Mouse (Mus musculus): ENCODE measurements at regions not wholly inside any gene's neighbourhood (a gene's known extent, or its start where the extent isn't known, plus 50 kb on each side); places are given as distances from the start of the nearest gene placed in this dataset.
A peak's percentile ranks its signal among the peaks of the same experiment; 100 is the strongest.

GRCm38 (mm10) chr10:118501571-118501970, 60.7 kb downstream of the Ifng start:
- DNase-seq (ENCODE audit: low spot score) = no peak

DNA sequence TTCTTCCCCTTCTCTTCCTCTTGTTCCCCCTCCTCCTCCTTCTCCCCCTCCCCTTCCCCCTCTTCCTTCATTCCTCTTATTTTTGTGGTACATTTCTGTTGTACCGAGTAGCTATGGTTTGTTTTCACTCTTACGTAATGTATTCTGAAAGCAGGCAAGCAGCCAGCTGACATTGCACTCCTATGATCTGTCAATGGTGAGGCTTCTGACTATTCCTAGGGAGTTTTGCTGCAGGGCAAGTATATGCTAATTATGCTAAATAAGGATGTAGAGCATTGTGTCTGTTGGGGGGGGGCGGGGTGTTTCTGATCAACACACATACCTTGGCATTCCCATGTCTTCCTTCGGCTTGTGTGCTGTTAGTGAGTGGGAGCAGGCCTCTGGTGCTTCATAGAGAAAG, 64.0 kb downstream of the Ifng start:
- DNase-seq (ENCODE audit: low spot score) = no peak

DNA sequence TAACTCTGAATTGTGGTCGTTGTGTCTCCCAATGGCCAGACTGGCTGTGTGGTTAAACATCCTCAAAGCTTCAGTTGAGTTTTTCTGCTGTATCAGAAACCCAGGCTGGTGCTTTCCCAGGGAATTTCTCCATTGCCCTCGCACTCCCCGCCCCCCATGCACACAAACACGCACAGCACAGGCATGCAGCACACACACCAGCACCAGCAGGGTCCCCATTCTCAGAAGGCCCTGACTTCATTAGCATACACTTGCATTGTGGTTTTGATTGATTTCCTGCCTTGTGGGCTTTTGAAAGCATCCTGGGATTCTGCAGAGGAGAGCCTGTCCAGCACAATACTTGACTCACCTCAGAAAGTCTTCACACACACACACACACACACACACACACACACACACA, 65.3 kb downstream of the Ifng start:
- DNase-seq (ENCODE audit: low spot score) = no peak

DNA sequence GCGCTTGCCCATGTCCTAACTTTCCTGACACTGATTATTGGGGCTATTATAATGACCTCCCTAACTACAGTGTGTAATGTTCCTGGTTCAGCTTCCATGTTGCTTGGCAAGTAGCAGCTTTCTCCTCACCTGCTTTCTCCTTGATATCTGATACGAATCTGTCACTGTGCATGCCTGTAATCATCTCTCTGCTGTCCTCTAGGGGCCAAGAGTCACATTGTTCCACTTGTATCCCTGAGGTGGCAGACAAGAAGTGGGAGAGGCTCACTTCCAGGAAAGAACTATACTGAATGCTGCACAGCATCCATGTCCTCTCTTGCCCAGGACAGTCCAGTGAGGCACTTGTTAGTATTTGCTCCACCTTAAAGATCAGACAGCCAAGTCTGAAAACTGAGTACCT, 66.8 kb downstream of the Ifng start:
- peak; percentile 46 for DNase-seq (ENCODE audit: low spot score)

- DNase-seq (ENCODE audit: low spot score) = no peak
These were observed 76.0 kb downstream of the Ifng start for GRCm38 (mm10) chr10:118516839-118517238.

- DNase-seq (ENCODE audit: low spot score) = peak; percentile 2
These were observed 77.1 kb downstream of the Ifng start for GRCm38 (mm10) chr10:118517995-118518394.

GRCm38 (mm10) chr10:118545966-118546365, 105.1 kb downstream of the Ifng start:
- DNase-seq (ENCODE audit: low spot score) = peak; percentile 53

GRCm38 (mm10) chr10:118550201-118550600, 109.4 kb downstream of the Ifng start:
- DNase-seq (ENCODE audit: low spot score) = no peak

GRCm38 (mm10) chr10:118558848-118559247, 118.0 kb downstream of the Ifng start:
- no peak for DNase-seq (ENCODE audit: low spot score)

DNA sequence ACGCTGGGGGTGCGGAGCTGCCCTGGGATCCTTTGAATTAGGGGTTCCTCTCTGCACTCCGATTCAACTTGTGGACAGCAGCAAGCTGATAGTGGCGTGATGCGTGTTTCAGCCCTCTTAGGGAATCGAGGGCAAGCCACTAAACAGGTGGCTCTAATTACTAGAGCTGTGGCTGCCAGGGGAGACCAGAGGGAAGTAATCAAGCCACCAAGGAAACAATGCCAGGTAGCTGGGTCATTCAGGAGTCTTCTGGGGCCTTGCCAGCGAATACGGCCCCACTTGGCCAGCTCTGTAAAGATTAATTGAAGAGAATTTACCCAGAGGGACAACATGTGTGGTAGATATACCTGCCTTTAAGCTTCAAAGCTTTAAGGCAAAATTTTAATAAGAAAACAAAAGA, 123.2 kb downstream of the Ifng start:
- no peak for DNase-seq (ENCODE audit: low spot score)

DNA sequence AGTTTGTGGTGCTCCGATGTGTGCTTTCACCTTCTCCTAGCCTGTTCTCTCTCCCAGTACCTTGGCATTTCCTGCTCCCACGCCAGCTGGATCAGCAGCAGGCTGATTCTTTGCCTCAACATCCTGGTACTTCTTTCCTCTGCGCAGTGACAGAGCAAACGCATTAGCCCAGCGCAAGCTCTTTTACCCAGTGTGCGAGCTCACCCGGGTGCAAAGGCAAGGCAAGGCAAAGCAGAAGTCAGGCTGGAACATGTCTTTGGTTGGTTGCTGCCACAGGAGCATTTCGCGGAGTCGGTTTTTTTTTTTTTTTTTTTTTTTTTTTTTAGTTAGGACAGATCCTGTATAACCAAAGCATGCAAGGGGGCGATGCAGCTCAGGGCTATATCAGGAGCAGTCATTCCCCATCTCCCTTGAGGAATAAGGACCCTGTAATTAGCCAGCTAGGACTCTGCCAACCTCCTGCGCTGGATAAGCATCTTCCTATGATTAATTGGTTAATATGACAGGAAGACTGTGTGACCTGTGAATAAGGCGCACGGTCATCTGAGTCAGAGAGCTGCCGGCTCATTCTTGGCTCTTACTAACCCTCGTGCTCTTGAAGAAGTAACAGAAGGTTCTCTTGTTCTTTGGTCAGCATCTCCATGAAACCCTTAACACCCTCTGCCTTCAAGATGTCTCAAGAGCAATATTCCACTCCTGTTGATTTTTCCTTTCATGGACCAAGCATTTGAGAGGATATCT, 123.9 kb downstream of the Ifng start:
- no peak for DNase-seq (ENCODE audit: low spot score)

DNA sequence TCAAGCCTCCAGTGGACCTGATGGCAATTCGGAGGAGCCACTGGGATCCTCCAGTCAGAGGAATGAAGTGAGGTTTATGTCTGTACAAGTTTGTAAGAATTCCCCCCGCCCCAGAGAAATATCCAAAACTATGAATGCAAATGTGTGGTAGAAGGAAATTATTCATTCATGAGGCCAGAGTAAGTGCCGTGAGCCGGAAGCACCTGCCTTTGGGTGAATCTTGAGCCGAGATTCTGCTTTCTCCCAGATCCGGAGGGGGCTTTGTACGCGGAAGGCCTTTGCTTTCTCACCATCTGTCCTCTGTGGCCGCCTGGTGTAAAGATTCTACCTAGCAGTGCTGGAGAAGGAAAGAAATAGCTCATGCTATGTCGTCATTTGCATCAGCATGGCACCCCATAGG, 127.8 kb downstream of the Ifng start:
- DNase-seq (ENCODE audit: low spot score) = no peak

DNA sequence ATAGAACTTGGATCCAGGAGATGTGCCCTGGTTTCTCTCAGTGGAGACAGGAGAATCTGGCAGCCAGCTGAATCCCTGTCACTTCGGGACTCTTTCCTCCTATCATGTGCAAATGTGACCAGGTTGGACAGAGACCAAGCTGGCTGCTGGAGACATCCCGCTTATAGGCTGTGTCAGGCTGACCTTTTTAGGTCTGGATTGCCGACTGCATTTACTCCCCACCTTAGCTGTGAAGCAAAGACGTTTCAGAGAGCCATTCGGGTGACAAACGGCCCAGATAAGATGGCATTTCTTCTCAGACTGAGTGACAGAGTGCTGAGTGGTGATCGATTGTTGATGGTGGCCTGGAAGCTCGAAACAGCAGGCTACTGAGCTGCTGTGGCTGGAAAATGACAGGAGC, 128.6 kb downstream of the Ifng start:
- DNase-seq (ENCODE audit: low spot score) = no peak

DNA sequence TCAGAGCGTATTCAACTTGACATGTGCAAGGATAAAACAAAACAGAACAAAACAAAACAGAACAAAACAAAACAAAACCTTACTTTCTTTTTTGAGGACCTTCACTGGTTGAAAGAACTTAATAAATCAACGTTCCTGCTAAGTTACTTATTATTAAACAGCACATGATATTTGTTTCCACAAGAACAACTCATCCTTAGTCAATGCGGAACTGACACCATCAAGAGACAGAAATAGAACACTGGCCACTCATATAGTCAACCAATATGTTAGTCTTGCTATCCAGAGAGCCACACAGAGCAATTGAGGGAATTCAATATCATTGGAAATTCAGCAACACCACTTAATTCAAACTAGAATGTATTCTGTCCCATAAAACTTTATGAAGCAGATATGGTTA, 132.4 kb downstream of the Ifng start:
- no peak for DNase-seq (ENCODE audit: low spot score)

DNA sequence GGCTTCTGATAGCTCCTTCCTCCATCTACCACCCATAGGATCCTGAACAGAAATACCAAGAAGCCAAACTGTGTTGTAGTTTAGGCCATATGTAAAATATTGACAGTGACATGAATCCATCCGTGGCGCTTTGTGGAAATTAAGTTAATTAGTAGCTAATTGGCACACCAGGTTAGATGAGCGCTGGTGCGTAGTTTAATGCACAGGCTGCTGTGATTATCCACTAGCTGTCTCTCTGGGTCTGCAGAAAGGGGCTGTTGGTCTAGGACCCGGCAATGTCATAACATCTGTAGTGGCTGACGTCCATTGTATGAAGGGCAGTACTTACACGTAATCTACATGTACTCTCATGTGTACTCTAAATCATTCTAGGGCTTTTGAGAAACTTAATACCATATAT, 134.7 kb downstream of the Ifng start:
- DNase-seq (ENCODE audit: low spot score) = peak; percentile 63

- no peak for DNase-seq (ENCODE audit: low spot score)
These were observed 140.5 kb downstream of the Ifng start for GRCm38 (mm10) chr10:118581376-118581775.

GRCm38 (mm10) chr10:118585821-118586220, 145.0 kb downstream of the Ifng start:
- DNase-seq (ENCODE audit: low spot score) = no peak

- no peak for DNase-seq (ENCODE audit: low spot score)
These were observed 147.4 kb downstream of the Ifng start for GRCm38 (mm10) chr10:118588198-118588597.

DNA sequence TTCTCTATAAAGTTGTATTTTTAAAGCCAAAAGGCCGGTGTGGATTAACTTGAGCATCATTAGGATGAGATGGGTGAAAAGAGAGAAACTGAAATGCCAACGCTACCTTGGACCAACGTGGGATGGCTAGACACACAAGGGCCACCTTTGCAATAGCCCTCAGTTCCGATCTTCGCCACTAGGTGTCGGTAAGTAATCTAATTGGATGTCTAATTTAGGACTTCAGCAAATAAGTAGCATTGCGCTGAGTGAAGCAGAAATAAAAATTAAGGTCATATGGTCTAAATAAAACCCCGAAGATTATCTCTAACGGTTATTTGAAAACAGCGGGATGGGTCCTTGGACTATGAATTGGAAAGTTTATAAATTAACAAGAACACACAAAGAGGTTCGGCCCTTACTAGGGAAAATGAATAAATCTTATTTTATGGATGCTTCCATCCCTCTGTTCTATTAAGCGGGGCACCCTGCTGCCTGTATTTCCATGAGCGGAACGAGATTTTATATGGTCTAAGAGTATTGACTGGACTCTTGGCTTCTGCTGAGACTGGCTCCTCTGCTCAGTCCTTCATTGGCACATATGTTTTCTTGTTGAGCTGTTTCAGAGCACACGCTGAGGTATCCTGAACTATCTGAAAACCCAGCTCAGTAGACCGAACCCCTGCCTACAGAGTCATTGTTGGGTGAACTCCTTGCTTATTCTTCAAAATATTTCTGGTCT, 152.0 kb downstream of the Ifng start:
- DNase-seq (ENCODE audit: low spot score) = peak; percentile 90

GRCm38 (mm10) chr10:118596206-118596605, 155.4 kb downstream of the Ifng start:
- no peak for DNase-seq (ENCODE audit: low spot score)

DNA sequence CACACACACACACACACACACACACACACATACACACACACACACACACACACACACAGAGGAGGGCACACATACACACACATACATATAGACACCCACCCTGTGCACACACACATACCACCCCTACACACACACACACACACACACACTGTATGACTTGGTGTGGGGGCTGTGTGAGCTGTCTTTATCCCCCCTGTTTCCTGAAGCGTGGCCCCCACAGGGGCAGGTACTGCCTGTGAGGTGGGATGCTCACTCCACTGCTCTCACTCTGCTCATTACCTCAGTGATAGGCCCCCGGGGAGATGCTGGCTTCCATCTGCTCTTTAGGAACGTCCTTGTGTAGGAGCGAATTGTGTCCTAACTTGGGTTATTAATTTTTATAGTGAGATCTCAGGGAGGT, 157.7 kb downstream of the Ifng start:
- DNase-seq (ENCODE audit: low spot score) = no peak

- DNase-seq (ENCODE audit: low spot score) = no peak
These were observed 158.4 kb downstream of the Ifng start for GRCm38 (mm10) chr10:118599197-118599596.

DNA sequence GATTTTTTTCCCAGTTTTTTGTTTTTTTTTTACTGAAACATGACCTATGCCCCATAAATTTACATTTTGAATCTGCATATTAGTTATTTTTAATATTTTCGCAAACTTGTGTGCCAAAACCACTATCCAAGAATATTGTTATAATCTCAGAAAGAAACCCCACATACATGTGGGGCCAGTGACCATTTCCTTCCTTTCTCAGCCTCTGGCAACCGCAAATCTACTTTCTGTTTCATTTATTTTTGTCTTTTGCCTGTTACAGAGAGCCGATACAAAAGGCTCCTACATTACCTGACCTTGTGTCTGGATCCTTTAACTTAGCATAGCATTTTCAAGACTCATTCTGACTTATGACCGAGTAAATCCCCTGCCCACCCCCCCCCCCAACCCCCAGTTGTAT, 158.8 kb downstream of the Ifng start:
- DNase-seq (ENCODE audit: low spot score) = no peak

DNA sequence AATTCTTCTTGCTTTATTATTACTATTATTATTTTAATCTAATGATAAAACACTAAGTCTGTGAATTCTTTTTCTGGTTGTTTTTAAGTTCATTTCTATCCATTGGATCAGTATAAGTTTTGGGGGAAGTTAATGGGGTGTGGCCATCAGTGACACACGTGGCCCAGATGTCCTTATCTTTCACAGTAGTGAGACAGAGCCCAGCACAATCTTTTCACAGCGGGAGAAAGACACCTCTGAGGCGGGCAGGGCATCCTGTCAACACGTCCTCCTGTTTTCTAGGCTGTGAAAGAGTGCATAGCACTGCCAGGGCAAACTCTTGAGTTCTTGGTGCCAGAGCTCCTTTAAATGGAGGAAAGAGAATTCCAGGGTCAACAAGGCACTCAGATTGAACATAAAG, 162.1 kb downstream of the Ifng start:
- no peak for DNase-seq (ENCODE audit: low spot score)

All from retina, embryonic 14.5 days (tissue).